Mouse (Mus musculus) embryonic stem cell, embryonic (primary cell): ENCODE measurements at regions not wholly inside any gene's neighbourhood (a gene's known extent, or its start where the extent isn't known, plus 50 kb on each side); places are given as distances from the start of the nearest gene placed in this dataset.
"Not testable (repeated sequence)": the region's sequence is repeated elsewhere in the genome, so short reads cannot be mapped to it uniquely, and the experiment has no call there.

Experiments used
- CTCF ChIA-PET, 4 experiments: fragments of 300-600 bp in 2 of 4; fragments of 350-600 bp in 2 of 4; sonication (Branson Sonifier 250); formaldehyde crosslinking; loops; one replicate each; lab custom pipeline; 2022; ENCODE audit warnings: inconsistent platforms in 2 of 4; lab: Charles Lee
- POLR2A ChIA-PET, 4 experiments: fragments of 300-600 bp in 2 of 4; fragments of 350-600 bp in 2 of 4; sonication (Branson Sonifier 250); formaldehyde crosslinking; loops; one replicate each; lab custom pipeline; 2022; ENCODE audit warnings: antibody characterized with exemption in 4 of 4, inconsistent platforms in 1 of 4; lab: Charles Lee

DNA sequence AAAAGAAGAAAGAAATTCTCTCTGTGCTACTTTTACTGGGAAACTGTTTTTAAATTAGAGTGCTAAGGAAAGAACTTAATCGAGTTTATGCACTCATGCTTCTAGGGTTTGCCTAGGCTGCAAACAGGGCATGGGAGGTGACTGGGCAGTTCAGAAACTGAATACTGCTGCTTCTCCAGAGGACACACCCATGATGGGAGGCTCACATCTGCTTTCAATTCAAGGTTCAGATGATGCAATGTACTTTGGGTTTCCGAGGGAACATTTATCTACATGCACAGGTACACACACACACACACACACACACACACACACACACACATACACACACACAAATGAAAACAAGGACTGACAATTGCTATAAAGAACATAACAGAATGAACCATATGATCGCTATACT, 417.4 kb downstream of the Htr7 start:
- ChIA-PET CTCF (no interaction called here), POLR2A (no interaction called here)

DNA sequence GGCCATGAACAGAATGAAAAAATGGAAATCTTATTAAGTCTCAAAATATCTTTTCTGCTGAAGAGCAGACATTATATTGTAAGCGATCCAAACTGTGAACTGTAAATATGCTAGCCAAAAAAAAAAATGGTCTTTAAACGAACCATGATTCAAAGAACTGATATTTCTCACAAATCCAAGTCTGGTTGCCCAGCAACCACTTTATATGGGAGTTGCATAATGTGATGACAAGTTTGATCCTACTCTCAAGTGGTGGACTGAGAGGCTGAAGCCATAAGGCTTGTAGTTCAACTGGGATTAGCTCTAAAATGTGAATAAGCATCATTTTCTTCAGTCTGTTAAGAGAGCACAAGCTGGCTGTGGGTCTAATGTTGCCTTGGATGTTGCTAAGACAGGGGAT, 435.5 kb downstream of the Htr7 start:
- ChIA-PET CTCF (no interaction called here), POLR2A (no interaction called here)

DNA sequence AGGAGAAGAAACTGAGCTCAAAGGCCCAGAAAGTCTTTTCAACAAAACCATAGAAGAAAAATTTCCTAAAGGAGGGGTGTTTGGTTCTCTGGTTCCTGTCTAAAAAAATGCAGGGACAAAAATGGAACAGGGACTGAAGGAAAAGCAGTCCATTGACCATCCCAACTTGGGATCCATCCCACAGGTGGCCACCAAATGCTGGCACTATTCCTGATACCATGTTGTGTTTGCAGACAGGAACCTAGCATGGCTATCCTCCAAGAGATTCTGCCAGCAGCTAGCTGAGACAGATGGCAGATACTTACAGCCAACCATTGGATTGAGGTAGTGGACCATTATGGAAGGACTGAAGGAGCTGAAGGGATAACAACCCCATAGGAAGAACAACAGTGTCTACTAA, 461.9 kb downstream of the Htr7 start:
- ChIA-PET POLR2A (no interaction called here), CTCF (no interaction called here)

DNA sequence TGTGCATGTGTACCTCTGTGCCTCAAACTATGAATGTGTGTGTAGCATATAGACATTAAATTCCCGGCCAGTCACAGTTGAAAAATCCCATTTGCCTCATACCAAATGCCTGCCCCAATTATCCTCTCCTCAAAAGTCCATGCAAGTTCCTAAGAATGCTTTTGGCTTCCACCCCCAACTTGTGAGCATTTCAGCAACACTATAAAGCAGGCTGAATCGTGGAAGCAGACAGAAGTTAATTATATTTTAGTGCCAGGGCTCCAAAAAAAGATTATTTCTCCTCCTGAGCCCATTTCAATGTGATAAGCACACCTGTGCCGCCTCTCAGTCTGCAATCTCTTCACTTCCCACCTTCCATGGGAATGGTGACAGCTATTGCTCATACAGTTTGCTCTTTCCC, 481.3 kb downstream of the Htr7 start:
- POLR2A ChIA-PET: no interaction called here

DNA sequence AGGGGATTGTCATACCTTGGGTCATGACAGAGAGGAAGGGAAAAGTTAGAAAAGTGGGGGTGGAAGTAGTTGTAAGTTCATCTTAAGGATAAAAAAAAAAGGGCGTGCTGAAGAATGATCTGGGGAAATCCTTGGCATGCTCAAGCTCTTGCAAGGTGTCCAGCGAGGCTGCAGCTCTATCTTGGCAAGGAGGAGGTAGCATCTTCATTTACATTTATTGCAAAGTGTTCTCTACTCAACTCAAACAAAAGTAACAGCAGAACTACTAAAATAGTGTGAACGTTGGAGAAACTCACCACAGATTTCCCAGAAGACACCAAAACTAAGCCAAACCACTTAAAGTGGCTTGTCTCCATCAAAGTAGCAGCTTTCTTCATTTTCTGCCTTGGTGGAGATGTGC, 507.9 kb downstream of the Htr7 start:
- CTCF ChIA-PET: no interaction called here
- POLR2A ChIA-PET: interaction anchor here in 1 of 4 experiments (0.6 kb wide), 1 partner anchor 13 kb away, joined by 3 read pairs; no protein-coding TSS in a partner anchor

More for the DNA sequence above, 481.3 kb downstream of the Htr7 start:
- CTCF ChIA-PET: no interaction called here

DNA sequence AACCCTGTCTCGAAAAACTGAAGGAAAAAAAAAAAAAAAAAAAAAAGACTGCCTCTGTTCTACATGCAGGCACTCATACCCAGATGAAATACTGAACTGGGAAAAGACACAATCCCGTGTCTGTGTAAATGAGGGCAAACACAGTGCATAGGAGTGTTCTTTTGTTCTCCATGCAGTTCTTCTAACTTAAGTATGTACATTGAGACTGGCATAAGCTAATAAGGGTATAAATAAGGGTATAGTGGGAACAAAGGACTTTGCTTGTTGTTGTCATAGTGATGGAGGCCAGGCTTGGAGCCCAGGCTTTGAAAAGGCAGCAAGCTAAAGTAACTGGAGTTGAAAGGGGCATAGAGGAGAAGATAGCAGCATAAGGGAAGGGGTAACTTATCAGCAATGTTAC, 520.5 kb downstream of the Htr7 start:
- CTCF ChIA-PET: no interaction called here

DNA sequence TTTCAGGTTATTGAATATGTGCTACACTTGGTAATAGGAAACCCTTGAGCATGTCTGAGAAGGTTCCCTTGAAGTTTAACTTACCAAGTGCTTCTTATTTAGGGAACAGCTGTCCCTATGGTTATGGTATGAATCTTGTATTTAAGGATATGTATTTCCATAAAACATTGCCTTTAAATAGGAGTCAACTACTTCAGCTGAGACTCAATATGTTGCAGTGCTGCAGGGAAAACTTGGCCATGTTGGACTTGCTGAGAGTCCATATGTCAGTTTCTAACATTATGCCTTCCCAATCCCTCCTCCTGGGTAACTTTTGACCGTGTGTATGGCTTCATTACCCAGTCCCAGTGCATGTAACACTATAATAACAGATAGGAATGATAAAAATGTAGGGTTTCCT, 528.0 kb downstream of the Htr7 start:
- CTCF ChIA-PET: no interaction called here
- POLR2A ChIA-PET: no interaction called here

More for the DNA sequence above, 520.5 kb downstream of the Htr7 start:
- POLR2A ChIA-PET: no interaction called here

GRCm38 (mm10) chr19:35493721-35494120, 563.6 kb downstream of the Htr7 start:
- ChIA-PET CTCF (no interaction called here), POLR2A (no interaction called here)

- ChIA-PET POLR2A (no interaction called here), CTCF (no interaction called here)
Observed at GRCm38 (mm10) chr19:35491354-35491753, 566.0 kb downstream of the Htr7 start.

- CTCF ChIA-PET, POLR2A ChIA-PET: not testable (repeated sequence)
Observed at GRCm38 (mm10) chr19:35485616-35486015, 563.5 kb downstream of the Kif20b start.

DNA sequence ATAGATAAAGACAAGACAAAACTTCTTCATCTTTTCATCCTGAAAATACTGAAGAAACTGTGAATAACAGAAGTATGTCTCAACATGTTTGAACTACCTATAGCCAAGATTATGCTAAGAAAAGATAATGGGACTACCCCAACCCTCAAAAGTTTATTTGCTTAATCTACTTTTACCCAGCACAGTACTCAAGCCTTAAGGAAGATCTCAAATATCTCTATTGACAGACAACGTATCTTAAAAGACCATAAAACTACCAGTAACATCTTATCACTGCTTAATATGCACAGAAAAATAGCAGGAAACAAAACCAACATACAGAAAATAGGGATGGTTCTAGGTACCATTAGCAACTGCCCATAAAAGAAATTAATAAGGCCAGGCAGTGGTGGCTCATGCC, 560.3 kb downstream of the Kif20b start:
- ChIA-PET CTCF (no interaction called here), POLR2A (no interaction called here)

DNA sequence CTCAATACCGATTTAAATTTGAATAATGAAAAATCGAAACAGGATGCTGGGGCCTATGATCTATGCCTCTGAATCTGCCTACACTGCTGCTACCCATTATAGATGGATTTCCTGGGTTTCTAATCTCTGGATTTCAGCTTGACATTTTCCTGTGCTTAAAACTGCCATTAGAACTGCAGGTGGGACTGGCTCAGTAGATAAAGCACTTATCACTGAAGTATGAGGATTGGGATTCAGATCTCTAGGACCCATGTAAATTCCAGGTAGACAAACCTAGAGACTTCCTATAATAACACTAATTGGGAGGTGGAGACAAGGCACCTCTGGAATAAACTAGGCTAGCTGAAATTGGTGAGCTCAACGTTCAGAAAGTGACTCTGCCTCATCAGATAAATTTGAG, 531.8 kb downstream of the Kif20b start:
- CTCF ChIA-PET: no interaction called here
- POLR2A ChIA-PET: no interaction called here

GRCm38 (mm10) chr19:35442466-35442865, 520.3 kb downstream of the Kif20b start:
- ChIA-PET POLR2A (no interaction called here), CTCF (no interaction called here)

- POLR2A ChIA-PET: no interaction called here
- CTCF ChIA-PET: no interaction called here
Observed at GRCm38 (mm10) chr19:35438074-35438473, 515.9 kb downstream of the Kif20b start.
